Mouse (Mus musculus) brain, embryonic 18.5 days (tissue): ENCODE results near the gene Alox8.
A peak's percentile ranks its signal among the peaks of the same experiment; 100 is the strongest.

Experiments used
- DNase-seq: peaks from one replicate; pipeline ENCODE4 v3.0.0-alpha.2; 2012; ENCODE audit warnings: low read depth, low spot score

Gene Alox8

DNA sequence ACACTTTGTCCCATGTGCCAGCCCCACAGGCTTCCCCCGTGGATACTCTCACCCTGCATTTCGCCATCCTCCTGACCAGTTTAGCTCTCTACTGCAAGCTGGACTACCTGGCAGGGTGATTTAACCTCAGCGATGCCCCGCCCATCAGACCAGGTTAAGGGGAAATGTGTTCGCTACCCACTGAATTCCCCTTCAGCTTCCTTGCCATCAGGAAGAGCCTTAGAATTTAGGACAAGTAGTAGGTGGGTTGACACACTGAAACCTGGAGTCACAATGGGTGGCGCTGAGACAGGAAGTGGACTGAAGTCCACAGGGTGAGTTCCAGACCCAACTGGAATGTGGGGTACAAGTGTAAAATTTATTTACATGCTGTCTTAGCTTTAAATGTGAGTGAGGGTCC lies at the start of gene Alox8:
Gene Alox8 (minus strand): TSS at position 101 of the 400 bp plus-strand sequence.
- no peak for DNase-seq

GRCm38 (mm10) chr11:69245643-69246042 lies 48.0 kb upstream of the Alox8 start:
- no peak for DNase-seq

DNA sequence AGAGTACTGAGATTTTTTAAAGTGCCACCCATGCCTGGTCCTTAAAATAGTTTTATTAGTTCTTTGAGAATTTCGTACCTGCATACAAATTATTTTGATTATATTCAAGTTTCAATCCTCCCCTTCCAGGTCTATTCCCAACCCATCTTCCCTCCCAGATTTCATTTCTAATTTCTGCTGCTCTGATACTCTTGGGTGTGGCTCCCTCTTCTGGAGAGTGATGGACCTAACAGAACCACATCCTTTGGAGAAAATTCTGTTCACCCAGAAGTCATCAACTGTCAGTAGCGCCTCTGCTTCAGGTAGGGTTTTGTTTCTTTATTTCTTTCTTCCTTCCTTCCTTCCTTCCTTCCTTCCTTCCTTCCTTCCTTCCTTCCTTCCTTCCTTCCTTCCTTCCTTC lies 47.3 kb upstream of the Alox8 start:
- no peak for DNase-seq

DNA sequence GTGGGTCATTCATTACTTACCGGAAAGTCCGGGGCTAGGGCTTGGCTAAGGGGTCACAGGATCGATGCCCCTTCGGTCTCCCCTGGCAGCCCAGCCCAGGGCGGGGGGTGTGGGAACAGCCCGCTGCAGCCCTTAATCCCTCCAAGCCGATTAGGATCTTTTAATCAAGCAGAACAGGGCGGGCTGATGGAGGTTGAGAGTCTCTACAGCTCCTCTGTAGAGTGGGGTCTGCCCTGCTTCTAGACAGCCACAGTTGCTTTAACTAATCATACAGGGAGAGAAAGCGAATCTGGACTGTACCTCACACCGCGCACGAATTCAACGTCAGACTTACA lies 39.2 kb upstream of the Alox8 start, which contains the start of gene Gucy2e:
Gene Gucy2e (minus strand): TSS at position 111 of the 335 bp plus-strand sequence.
- no peak for DNase-seq

GRCm38 (mm10) chr11:69236061-69236925 lies 38.6 kb upstream of the Alox8 start:
- DNase-seq, result no peak

- peak; percentile 76 for DNase-seq
Measured at GRCm38 (mm10) chr11:69235285-69236060, 37.8 kb upstream of the Alox8 start.

GRCm38 (mm10) chr11:69233141-69233540 lies 35.5 kb upstream of the Alox8 start:
- no peak for DNase-seq

GRCm38 (mm10) chr11:69230420-69230819 lies 32.8 kb upstream of the Alox8 start:
- no peak for DNase-seq

DNA sequence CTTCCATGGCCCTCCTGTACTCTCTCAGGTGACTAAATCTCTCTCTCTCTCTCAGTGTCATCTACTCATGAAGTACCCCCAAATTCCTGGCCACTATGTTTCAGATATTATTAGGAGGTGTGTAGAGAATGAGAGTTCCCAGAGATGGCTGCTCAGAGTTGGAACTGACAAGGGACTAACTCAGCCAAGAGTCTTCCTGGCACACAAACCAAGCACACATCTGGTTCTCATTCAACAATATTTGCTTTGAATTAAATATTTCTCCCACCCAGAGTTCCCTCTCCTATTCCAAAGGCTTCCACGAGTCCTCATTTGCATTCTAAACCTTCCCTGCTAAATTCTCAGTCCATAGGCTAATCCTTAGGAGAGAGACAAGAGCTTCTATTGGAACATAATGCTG lies 28.1 kb upstream of the Alox8 start:
- DNase-seq, result no peak

DNA sequence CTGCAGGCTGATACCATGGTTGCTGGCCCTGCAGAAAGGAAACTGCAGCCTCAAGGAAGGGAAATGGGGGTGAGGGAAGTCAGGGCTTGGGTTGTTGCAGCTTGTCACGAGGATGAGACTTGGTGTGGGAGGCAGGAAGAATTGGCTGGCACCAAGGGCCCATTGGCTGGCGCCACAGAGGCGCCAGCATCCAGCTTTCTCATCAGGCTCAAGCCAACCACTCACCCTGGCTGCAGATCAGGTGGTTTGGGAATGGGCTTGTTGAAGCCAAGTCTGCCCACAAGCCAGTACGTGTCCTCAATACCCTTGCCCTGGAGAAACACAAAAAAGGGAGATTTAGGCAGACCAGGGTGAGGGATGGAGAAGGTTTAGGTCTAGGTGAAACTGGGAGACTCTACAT lies 25.5 kb upstream of the Alox8 start:
- DNase-seq, result no peak

DNA sequence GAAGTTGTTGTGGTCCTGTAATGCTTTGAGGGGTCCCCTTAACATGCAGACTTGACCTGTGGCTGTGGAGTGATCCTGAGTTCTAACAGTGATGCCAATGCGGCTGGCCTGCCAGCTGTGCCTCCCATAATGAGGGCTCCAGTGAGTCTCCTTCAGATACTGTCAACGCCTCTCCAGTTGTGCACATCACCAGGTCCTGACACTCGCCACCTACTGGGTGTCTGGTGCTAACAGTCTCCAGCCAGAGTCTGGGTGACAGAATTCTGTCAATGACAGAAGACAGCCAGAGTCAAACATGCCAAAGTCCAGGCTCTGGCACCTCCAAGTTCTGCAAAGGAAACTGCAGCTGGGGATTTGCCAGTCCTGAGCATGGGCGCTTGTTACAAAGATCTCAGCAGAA lies 23.4 kb upstream of the Alox8 start:
- no peak for DNase-seq

- no peak for DNase-seq
Measured at GRCm38 (mm10) chr11:69218661-69219060, 21.0 kb upstream of the Alox8 start.

- DNase-seq, result no peak
Measured at GRCm38 (mm10) chr11:69217411-69217810, 19.8 kb upstream of the Alox8 start.

DNA sequence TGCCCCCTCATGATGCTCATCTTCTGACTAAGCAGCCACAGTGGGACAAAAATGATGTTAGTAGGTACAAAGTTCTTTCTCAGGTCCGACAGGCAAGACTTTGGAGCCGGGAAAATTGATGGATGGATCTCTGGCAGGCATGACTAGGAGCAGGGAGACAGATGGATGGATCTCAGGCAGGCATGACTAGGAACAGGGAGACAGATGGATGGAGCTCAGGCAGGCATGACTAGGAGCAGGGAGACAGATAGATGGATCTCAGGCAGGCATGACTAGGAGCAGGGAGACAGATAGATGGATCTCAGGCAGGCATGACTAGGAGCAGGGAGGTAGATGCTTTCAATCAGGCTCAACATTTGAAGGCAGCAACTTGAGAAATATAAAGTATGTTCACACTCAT lies 13.8 kb upstream of the Alox8 start:
- DNase-seq, result peak; percentile 65

- no peak for DNase-seq
Measured at GRCm38 (mm10) chr11:69202469-69203230, 5.0 kb upstream of the Alox8 start.

- no peak for DNase-seq
Measured at GRCm38 (mm10) chr11:69200231-69200630, 2.6 kb upstream of the Alox8 start.

DNA sequence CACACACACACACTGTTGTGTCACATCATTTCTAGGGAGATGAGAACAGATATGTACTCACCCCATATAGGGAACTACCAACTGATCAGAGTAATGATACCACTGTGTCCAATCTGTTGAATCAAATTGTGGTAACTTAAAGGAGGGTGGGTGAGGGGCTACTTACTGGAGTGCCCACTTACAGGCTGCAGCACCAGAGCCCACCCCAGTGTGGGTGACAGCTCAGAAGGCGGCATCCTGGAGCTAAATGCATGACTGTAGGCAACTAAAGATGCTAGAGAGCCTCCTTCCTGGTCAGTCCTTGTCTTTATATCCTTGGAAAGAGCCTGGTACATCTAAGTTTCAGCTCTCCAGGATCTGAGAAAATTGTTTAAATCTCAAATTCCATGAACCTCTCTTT lies 1.6 kb upstream of the Alox8 start:
- no peak for DNase-seq

- DNase-seq, result no peak
Measured at GRCm38 (mm10) chr11:69197194-69197593, 449 bp downstream of the Alox8 start.

DNA sequence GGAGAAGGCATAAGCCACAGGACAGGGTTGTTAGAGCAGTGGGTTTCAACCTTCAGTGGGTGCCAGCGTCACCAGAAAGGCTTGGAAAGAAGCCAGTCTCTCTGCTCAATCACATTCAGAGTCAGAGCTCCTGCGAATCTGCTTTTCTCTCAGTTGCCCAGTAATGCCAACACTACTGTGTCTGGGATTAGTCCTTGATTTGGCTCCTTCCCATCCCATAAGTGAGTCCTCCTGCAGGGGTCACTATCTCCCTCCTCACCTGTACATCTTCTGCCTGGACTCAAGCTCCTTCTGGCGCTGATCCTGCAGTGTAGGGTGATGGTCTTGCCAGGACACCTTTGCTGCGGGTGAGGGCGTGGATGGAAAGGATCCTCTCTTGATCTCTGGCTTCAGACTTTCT lies 877 bp downstream of the Alox8 start:
- DNase-seq, result no peak

DNA sequence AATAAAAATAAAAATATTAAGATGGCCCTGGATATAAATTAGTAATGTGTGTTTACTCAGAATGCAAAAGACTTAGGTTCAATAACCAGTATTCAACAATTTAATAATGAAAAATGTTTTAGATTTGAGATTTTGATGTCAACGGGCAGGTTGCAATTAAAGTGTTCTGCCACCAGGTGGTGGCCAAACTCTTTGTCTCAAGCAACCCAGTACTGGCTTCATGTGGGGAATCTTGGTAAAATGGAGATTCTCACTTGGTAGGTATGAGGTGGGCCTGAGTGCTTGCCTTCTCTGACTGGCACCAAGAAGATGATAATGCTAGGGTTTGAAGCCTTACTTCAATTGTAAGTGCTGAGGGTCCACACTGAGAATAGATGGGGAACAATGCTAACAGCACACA lies 4.8 kb downstream of the Alox8 start:
- DNase-seq, result peak; percentile 36

DNA sequence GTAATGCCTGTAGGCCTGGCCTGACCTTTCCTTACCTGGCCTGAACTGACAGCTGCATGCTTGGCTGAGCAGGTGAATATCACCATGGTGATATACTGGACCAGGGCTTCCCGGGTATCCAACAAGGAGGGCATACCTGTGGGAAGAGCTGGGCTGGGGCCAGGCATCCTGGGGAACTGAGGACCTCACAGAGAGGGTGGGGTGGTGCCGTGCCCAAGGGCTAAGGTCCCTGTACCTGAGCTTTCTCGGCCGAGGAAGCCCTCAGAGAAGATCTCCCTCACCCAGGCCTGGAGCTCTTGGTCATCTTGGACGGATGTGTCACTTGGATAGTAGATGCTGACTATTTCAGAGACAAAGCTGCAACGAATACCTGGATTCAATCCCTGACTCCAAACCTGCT lies 11.7 kb downstream of the Alox8 start:
- DNase-seq, result no peak

DNA sequence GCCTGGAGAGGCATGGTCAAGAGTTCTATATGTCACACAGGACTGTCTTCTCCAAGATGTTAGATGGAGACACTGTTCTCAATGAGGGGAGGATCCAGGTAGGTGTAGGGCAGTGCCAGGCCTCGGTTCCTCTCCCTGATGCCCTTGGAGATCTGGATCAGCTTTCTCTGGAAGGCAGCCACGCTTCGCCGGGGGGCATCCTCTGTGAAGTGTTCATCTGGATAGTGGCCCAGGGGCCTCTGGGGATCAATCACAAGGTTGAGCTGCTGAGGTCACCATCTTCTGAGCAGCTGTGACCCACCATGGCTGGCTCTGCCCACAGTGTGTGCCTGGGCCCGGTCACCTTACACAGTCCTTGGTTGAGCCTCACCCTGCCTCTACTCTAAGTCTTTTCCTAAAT lies 12.6 kb downstream of the Alox8 start:
- DNase-seq, result no peak
